Mouse (Mus musculus) embryo, embryonic 11.5 days (tissue): ENCODE results near the gene Gm10428.

Experiments used
- DNase-seq: peaks from one replicate; pipeline ENCODE4 v3.0.0-alpha.2; 2012; ENCODE audit warnings: low read depth, low spot score

The Gm10428 gene

GRCm38 (mm10) chr11:62788935-62789616 lies 36.2 kb downstream of the Gm10428 start, which contains the start of gene Zfp286:
Zfp286 (minus strand) TSS chr11:62789462.
- peak; percentile 91 for DNase-seq

GRCm38 (mm10) chr11:62789617-62789936 lies 36.7 kb downstream of the Gm10428 start:
- DNase-seq, result no peak
